Mouse (Mus musculus): ENCODE measurements at regions not wholly inside any gene's neighbourhood (a gene's known extent, or its start where the extent isn't known, plus 50 kb on each side); places are given as distances from the start of the nearest gene placed in this dataset.

DNA sequence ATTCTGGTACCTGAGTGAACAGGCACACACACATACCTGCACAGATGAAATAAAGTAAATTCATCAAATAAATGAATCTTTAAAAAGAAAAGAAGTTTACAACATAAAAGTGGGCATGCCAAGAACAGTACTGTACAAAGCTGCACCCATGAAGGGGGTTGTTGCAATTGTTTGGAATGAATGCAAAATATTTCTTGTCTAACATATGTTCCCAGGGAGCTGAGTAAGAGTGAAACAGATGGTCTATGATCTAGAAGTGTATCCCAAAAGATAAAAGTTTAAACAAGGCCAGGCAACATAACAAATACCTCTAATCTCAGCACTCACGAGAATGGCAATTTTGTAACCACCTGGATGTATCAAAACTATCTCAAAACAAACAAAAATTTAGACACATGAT is 1685.5 kb upstream of the Dsel start:
- H3K27ac ChIP-seq (ENCODE audit: low read depth, low read length): no peak overlapping the region
- WGBS: 88% methylated on average over 1 of the region's 1 CpGs
- H3K36me3 ChIP-seq (ENCODE audit: control insufficient read depth, insufficient read depth, low read length): no peaks in the 10 kb centered on the region
- ATAC-seq (replicated peaks; ENCODE audit: low FRiP score) (no peak), DNase-seq (ENCODE audit: low spot score) (no peak)
- H3K4me3 ChIP-seq (ENCODE audit: low read depth, low read length): no peak overlapping the region
- H3K9me3 ChIP-seq (ENCODE audit: control insufficient read depth, low read length): no peaks in the 10 kb centered on the region
- H3K4me1 ChIP-seq (replicated peaks; ENCODE audit: control insufficient read depth, insufficient read depth, low read length): no peaks in the 10 kb centered on the region
- H3K27me3 ChIP-seq (ENCODE audit: control insufficient read depth, insufficient read depth, low read length): no peaks in the 10 kb centered on the region
- H3K9ac ChIP-seq (ENCODE audit: low read length): no peak overlapping the region
- no peak overlapping the region for H3K4me2 ChIP-seq (ENCODE audit: low read depth, low read length, severe bottlenecking)

DNA sequence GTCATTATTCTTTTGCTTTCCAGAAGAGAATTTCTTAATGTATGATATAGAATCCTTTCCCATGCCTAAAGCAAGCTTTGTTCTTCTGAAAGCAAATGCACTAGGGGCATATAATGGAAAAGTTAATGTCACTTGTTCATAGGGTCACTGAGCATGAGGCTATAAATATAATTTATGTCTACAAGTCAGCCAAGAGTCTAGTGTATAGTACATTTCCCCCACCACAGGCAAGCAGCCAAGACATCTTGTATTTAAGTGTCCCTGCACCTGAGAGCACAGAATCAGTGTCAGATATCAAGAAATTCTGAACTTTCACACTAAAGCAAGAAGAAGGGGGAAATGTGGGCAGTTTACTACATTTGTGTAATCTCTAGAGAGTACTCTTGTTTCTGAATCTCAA is 1675.3 kb upstream of the Dsel start:
- no peaks in the 10 kb centered on the region for H3K9me3 ChIP-seq (ENCODE audit: control insufficient read depth, low read length)

DNA sequence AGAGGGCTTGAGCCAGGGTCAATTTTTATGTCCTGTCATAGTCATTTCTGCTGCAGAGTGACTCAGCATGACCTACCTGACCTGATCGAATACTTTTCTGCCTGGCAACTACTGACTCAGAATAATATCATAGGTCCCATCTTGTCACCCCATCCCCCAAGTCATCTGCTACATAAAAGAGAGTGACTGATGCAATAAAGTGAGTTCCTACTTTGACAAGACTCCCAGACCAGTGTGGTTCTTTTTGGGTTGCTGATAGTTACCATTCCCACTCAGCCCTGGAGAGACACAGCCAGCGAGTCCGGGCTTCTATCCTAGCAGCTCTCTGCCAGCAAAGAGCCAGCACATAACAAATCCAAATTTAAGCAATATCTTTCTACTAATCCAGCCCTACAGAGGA is 1665.8 kb upstream of the Dsel start:
- 83% methylated on average over 3 of the region's 3 CpGs for WGBS
- Histone ChIP-seq H3K4me3 (ENCODE audit: low read depth, low read length) (no peak overlapping the region), H3K4me1 (replicated peaks; ENCODE audit: control insufficient read depth, insufficient read depth, low read length) (no peaks in the 10 kb centered on the region), H3K27me3 (ENCODE audit: control insufficient read depth, insufficient read depth, low read length) (no peaks in the 10 kb centered on the region), H3K36me3 (ENCODE audit: control insufficient read depth, insufficient read depth, low read length) (no peaks in the 10 kb centered on the region), H3K27ac (ENCODE audit: low read depth, low read length) (no peak overlapping the region), H3K9ac (ENCODE audit: low read length) (no peak overlapping the region), H3K4me2 (ENCODE audit: low read depth, low read length, severe bottlenecking) (no peak overlapping the region), H3K9me3 (ENCODE audit: control insufficient read depth, low read length) (no peaks in the 10 kb centered on the region)
- DNase-seq (ENCODE audit: low spot score) (no peak), ATAC-seq (replicated peaks; ENCODE audit: low FRiP score) (no peak)

More for the DNA sequence above, 1675.3 kb upstream of the Dsel start:
- no peaks in the 10 kb centered on the region for H3K27me3 ChIP-seq (ENCODE audit: control insufficient read depth, insufficient read depth, low read length)
- no peak overlapping the region for H3K4me3 ChIP-seq (ENCODE audit: low read depth, low read length)
- no peak overlapping the region for H3K4me2 ChIP-seq (ENCODE audit: low read depth, low read length, severe bottlenecking)
- H3K4me1 ChIP-seq (replicated peaks; ENCODE audit: control insufficient read depth, insufficient read depth, low read length): no peaks in the 10 kb centered on the region
- DNase-seq (ENCODE audit: low spot score) (no peak), ATAC-seq (replicated peaks; ENCODE audit: low FRiP score) (no peak)
- H3K36me3 ChIP-seq (ENCODE audit: control insufficient read depth, insufficient read depth, low read length): no peaks in the 10 kb centered on the region
- H3K9ac ChIP-seq (ENCODE audit: low read length): no peak overlapping the region
- no peak overlapping the region for H3K27ac ChIP-seq (ENCODE audit: low read depth, low read length)

DNA sequence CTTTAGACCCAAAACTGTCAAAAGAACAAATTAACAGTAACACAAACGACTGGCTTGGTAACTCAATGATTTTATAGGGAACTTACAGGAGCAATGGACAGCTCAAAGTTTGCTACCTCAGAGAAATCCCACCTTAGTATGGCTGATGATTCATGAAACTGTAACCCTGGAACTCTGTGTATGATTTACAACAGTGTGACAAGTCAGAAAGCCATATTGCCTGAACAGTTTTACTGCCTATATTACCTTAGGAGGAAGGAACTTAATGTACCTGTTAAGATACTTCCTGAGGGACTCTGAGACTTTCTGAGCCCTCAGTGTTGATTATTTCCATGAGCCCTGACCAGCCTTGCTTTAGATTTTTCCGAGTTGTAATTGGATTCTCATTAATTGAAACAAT is 1631.3 kb upstream of the Dsel start:
- Histone ChIP-seq H3K27ac (ENCODE audit: low read depth, low read length) (no peak overlapping the region), H3K9me3 (ENCODE audit: control insufficient read depth, low read length) (no peaks in the 10 kb centered on the region), H3K36me3 (ENCODE audit: control insufficient read depth, insufficient read depth, low read length) (no peaks in the 10 kb centered on the region), H3K4me1 (replicated peaks; ENCODE audit: control insufficient read depth, insufficient read depth, low read length) (no peaks in the 10 kb centered on the region), H3K27me3 (ENCODE audit: control insufficient read depth, insufficient read depth, low read length) (no peaks in the 10 kb centered on the region), H3K4me2 (ENCODE audit: low read depth, low read length, severe bottlenecking) (no peak overlapping the region), H3K9ac (ENCODE audit: low read length) (no peak overlapping the region), H3K4me3 (ENCODE audit: low read depth, low read length) (no peak overlapping the region)
- ATAC-seq (replicated peaks; ENCODE audit: low FRiP score) (no peak), DNase-seq (ENCODE audit: low spot score) (no peak)
- WGBS: 69% methylated on average over 2 of the region's 2 CpGs

DNA sequence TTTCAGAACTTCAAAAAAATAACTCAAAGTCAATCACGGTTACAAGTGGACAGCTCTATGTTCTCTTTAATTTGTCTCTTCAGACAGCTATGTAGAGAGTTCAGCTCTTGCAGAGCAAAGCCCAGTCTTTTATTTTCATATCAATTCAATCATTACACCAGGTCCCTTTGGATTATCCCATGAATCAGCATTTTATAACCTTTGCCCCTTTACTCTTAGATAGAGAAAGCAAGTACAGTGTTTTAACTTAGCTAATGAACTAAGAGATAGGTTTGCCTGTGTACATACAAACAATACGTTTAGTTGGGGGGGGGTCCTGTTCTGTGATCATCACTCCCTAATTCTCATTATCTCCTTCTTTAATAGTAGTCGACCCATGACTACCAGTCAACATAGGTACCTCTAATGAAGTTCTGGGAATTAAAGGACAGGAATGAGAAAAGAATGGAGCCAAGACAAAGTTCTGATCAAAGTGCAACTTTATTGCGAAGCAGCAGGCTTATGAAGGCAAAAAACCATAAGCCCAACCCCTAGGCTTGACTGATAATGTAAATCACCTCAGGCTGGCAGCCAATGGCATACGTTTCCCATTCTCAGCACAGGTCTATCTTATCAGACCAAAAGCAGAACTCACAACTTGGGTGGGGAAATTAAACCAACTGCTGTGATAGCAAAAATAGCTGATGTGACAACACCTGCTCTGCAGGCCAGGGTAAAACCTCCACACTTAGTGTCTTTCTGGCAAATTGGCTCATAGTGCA is 1625.7 kb upstream of the Dsel start:
- Histone ChIP-seq H3K36me3 (ENCODE audit: control insufficient read depth, insufficient read depth, low read length) (no peaks in the 10 kb centered on the region), H3K9ac (ENCODE audit: low read length) (no peak overlapping the region), H3K4me3 (ENCODE audit: low read depth, low read length) (no peak overlapping the region), H3K27ac (ENCODE audit: low read depth, low read length) (no peak overlapping the region), H3K4me2 (ENCODE audit: low read depth, low read length, severe bottlenecking) (no peak overlapping the region), H3K4me1 (replicated peaks; ENCODE audit: control insufficient read depth, insufficient read depth, low read length) (no peaks in the 10 kb centered on the region), H3K27me3 (ENCODE audit: control insufficient read depth, insufficient read depth, low read length) (no peaks in the 10 kb centered on the region), H3K9me3 (ENCODE audit: control insufficient read depth, low read length) (no peaks in the 10 kb centered on the region)
- WGBS: 85% methylated on average over 5 of the region's 5 CpGs
- DNase-seq (ENCODE audit: low spot score) (no peak), ATAC-seq (replicated peaks; ENCODE audit: low FRiP score) (no peak)

DNA sequence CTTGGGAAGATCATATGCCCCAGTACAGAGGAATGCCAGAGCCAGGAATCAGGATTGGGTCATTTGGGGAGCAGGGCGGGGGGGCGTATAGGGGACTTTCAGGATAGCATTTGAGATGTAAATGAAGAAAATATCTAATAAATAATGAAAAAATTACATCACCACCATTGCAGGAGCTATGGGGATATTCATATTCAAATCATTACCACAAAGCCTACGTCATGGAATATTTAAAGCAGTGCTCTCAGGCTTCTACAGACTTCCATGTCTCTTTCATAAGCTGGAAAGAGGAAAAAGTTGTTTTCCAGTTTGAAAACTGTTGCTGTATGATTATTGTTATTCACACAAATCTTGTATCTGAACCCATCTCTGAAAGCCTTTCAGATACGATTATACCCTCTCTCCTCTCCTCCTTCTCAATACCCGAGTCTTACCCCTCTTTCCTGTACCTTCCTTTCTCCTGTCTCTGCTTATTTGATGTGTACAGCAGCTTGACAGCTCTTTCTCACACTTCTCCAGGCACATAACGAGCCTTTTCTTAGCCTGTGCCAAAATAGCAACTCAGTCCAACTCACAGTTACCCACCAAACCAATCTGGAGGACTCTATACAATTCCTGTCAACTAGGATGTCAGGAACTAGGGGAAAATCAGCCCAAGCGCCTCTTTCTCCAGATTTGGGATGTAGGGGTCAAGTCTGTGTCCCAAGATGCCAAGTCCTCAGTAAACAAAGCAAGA is 1592.0 kb upstream of the Dsel start:
- WGBS: 78% methylated on average over 7 of the region's 7 CpGs
- DNase-seq (ENCODE audit: low spot score) (peak; percentile 46), ATAC-seq (replicated peaks; ENCODE audit: low FRiP score) (no peak)

DNA sequence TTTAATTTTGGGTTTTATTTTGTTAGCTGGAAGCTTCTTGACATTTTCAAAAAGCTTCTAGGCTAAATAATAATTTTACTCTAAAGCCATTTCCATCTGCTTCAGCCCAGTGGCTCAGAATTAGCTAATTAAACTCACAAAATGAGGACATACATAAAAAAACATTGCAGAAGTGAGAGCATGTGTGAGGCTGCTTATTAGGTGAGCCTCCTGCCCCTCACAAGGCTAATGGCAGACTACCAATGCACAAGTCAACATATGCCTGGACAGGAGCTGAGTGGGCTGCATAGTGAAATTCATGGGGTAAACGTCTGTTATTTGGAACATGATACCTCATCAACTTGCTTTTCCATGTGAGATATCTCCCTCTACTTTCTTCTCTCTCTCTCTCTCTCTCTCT is 1569.0 kb upstream of the Dsel start:
- no peak overlapping the region for H3K27ac ChIP-seq (ENCODE audit: low read depth, low read length)
- 60% methylated on average over 1 of the region's 1 CpGs for WGBS
- no peak overlapping the region for H3K4me3 ChIP-seq (ENCODE audit: low read depth, low read length)
- H3K4me1 ChIP-seq (replicated peaks; ENCODE audit: control insufficient read depth, insufficient read depth, low read length): no peaks in the 10 kb centered on the region
- no peaks in the 10 kb centered on the region for H3K27me3 ChIP-seq (ENCODE audit: control insufficient read depth, insufficient read depth, low read length)
- no peak overlapping the region for H3K4me2 ChIP-seq (ENCODE audit: low read depth, low read length, severe bottlenecking)
- DNase-seq (ENCODE audit: low spot score): no peak
- no peak for ATAC-seq (replicated peaks; ENCODE audit: low FRiP score)
- no peaks in the 10 kb centered on the region for H3K36me3 ChIP-seq (ENCODE audit: control insufficient read depth, insufficient read depth, low read length)
- H3K9me3 ChIP-seq (ENCODE audit: control insufficient read depth, low read length): no peaks in the 10 kb centered on the region
- H3K9ac ChIP-seq (ENCODE audit: low read length): no peak overlapping the region

More for the DNA sequence above, 1592.0 kb upstream of the Dsel start:
- no peaks in the 10 kb centered on the region for H3K27me3 ChIP-seq (ENCODE audit: control insufficient read depth, insufficient read depth, low read length)
- no peaks in the 10 kb centered on the region for H3K4me1 ChIP-seq (replicated peaks; ENCODE audit: control insufficient read depth, insufficient read depth, low read length)
- no peak overlapping the region for H3K9ac ChIP-seq (ENCODE audit: low read length)
- H3K36me3 ChIP-seq (ENCODE audit: control insufficient read depth, insufficient read depth, low read length): no peaks in the 10 kb centered on the region
- no peaks in the 10 kb centered on the region for H3K9me3 ChIP-seq (ENCODE audit: control insufficient read depth, low read length)
- H3K4me2 ChIP-seq (ENCODE audit: low read depth, low read length, severe bottlenecking): no peak overlapping the region
- no peak overlapping the region for H3K4me3 ChIP-seq (ENCODE audit: low read depth, low read length)
- no peak overlapping the region for H3K27ac ChIP-seq (ENCODE audit: low read depth, low read length)

DNA sequence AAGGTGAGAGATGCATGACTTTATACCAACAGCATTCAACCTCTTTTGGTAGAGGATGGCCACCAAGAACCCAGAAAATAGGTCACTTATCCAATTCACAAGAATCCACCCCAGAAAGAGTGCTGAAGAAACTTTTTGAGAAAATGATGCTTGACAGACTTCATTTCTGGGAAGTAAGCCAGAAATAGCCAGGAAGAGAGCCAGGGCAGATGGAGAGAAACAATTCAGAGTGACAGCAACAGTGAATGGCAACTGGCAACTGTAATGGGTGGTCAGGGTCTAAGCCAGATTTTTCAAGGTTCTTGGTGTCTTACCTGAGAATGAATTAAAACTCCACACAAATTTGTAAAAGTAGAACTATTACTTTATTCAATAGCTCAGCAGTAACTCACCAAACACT is 1566.5 kb upstream of the Dsel start:
- H3K4me1 ChIP-seq (replicated peaks; ENCODE audit: control insufficient read depth, insufficient read depth, low read length): no peaks in the 10 kb centered on the region
- H3K4me3 ChIP-seq (ENCODE audit: low read depth, low read length): no peak overlapping the region
- H3K36me3 ChIP-seq (ENCODE audit: control insufficient read depth, insufficient read depth, low read length): no peaks in the 10 kb centered on the region
- no peak overlapping the region for H3K4me2 ChIP-seq (ENCODE audit: low read depth, low read length, severe bottlenecking)
- ATAC-seq (replicated peaks; ENCODE audit: low FRiP score) (no peak), DNase-seq (ENCODE audit: low spot score) (no peak)
- H3K27ac ChIP-seq (ENCODE audit: low read depth, low read length): no peak overlapping the region
- H3K9me3 ChIP-seq (ENCODE audit: control insufficient read depth, low read length): no peaks in the 10 kb centered on the region
- H3K27me3 ChIP-seq (ENCODE audit: control insufficient read depth, insufficient read depth, low read length): no peaks in the 10 kb centered on the region
- H3K9ac ChIP-seq (ENCODE audit: low read length): no peak overlapping the region

DNA sequence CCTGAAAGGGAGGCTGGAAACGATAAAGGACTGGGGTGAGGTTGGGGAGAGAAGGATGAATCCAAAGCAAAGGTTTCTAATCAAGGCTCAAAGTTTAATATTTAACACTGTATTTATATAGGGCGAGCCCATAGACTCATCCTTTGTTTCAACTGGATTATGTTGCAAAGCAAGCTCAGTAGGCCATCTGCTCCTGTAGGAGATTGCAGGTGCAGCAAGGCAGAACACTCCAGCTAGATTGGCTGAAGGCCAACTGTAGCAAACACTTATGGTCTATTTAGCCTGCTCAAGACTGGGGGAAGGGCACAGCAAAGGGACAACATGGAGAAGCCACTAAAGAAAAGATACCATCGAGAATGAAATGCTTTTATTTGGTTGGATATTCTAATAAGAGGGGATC is 1548.1 kb upstream of the Dsel start:
- Histone ChIP-seq H3K4me2 (ENCODE audit: low read depth, low read length, severe bottlenecking) (no peak overlapping the region), H3K9me3 (ENCODE audit: control insufficient read depth, low read length) (no peaks in the 10 kb centered on the region), H3K4me1 (replicated peaks; ENCODE audit: control insufficient read depth, insufficient read depth, low read length) (no peaks in the 10 kb centered on the region), H3K36me3 (ENCODE audit: control insufficient read depth, insufficient read depth, low read length) (no peaks in the 10 kb centered on the region), H3K4me3 (ENCODE audit: low read depth, low read length) (no peak overlapping the region), H3K27ac (ENCODE audit: low read depth, low read length) (no peak overlapping the region), H3K27me3 (ENCODE audit: control insufficient read depth, insufficient read depth, low read length) (no peaks in the 10 kb centered on the region), H3K9ac (ENCODE audit: low read length) (no peak overlapping the region)
- DNase-seq (ENCODE audit: low spot score) (no peak), ATAC-seq (replicated peaks; ENCODE audit: low FRiP score) (no peak)
- WGBS: 73% methylated on average over 3 of the region's 3 CpGs

Measured in forebrain, embryonic 11.5 days (tissue).